Mouse (Mus musculus): ENCODE measurements around the gene Atp13a2.

The Atp13a2 gene

DNA sequence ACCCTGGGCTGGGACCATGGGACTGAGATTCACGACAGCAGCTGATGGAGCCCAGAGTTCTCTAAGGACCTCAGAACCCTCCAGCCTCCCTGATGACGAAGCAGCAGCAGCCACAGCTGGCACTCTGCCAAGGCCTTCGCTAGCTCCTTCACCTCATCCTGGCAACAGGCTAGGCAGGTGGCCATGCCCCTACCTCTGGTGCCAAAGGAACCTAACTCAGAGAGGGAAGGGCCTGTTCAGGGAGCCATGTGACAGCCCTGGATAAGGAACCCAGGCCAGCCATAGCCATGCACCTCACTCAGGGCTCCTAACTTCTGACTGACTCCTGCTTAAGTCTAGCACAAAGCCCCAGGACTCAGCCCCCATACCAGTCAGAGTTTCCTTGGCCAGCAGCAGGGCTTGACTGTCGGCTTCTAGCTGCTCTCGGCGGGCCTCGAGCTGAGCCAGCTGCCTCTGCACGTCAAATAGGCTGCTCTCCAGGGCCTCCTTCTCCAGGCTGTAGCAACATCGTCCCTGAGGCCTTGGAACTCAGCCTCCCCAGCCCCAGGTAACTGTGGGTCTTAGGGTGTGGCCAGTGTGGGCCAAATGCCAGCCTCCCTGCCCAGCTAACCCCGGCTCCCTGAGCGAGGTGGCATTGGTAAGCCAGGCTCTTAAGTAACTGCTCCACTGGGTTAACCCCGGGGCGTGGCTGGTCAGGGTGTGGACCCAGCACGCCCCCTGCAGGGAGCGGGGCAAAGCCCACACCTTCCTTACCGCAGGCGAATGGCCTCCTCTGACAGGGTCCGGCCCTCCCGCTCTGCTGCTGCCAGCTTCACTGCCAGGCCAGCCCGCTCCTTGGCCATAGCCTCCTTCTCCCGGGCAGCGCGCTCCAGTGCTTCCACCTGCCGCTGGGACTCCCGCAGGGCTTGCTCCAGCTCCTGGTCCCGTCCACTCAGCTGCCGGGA lies 47.2 kb downstream of the Atp13a2 start:
- no peak for DNase-seq (ENCODE audit: low read depth, low spot score)

- no peak for DNase-seq (ENCODE audit: low read depth, low spot score)
These were observed 54.4 kb downstream of the Atp13a2 start for GRCm38 (mm10) chr4:141041117-141041516.

DNA sequence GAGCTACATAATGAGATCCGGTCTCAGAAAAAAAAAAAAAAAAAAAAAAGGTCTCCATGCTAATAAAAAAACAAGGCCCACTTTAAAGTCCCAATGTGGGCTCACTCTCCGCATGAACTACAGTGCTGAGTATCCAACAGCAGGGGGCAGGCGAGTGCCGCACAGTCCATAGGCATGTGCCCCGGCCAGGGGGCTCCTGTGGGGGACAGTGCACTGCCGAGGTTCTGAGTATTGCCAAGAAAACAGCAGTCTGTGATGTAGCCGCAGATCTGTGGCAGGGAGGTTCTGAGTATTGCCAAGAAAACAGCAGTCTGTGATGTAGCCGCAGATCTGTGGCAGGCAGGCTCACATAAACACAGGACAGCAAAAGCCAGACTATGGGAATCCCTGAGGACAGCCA lies 58.1 kb downstream of the Atp13a2 start:
- DNase-seq (ENCODE audit: low read depth, low spot score): no peak

DNA sequence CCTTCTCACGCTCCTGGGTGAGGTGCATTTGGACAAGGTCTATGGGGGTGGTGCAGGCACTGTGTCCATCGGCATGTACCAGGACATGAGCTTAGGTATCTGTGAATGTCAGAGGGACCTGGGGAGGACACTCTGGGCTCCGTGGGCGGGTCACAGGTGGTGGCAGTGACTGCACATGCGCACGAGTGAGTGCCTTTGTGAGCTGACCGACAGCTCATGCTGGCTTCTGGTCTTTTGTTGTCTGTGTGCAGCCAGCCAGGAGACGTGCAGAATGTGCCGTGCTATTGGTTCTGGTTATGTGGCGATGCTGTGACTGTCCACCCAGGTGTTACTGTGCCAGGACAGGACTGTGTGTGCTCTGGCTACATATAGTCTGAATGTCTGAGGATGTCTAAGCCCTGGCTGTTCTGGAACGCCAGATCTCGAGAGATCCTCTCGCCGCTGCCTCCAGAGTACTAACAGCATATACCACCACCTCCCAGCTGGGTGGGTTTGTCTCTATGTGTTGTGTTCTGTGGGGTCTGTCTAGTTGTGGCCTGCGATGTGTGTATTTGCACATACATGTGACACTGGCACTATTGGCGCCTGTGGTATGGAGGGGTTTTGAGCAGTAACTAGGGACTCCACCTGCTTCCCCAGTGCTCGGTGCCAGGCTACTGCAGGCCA lies 62.3 kb downstream of the Atp13a2 start:
- DNase-seq (ENCODE audit: low read depth, low spot score): no peak

DNA sequence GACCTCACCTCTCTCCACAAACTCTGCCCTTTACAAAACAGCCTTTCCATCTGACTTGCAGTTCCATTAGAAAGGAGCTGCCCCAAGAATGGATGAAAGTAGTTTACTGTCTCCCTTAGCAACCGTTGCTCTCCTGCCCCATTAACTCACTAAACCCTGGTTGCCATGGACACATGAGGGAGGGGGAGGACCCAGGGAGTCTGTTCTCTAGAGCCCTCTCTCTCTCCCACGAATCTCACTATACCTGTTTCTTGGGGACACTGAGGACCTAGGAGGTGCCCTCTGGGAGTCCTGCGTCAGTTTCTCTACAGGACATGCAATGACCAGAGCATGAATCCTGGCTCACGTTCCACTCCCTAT lies 62.8 kb downstream of the Atp13a2 start:
- no peak for DNase-seq (ENCODE audit: low read depth, low spot score)

DNA sequence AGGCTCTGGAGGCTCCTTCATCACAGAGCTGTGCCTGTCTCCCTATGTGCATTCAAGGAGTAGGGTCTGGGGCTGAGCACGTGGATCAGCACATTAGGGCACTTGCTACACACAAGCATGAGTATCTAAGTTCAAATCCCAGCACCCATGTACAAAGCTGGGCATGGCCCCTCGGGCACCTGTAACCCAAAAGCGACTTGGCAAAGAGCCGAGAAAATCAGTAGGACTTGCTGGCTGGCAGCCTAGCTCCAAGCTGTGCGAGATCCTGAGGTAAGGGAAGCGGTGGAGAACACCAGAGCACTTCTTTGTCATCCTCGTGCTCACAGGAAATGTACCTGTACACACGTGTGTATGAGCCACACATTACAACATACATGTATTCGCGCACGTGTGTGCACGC lies 65.8 kb downstream of the Atp13a2 start:
- no peak for DNase-seq (ENCODE audit: low read depth, low spot score)

GRCm38 (mm10) chr4:141053138-141053537 lies 66.5 kb downstream of the Atp13a2 start:
- DNase-seq (ENCODE audit: low read depth, low spot score): no peak

GRCm38 (mm10) chr4:141053568-141054161 lies 67.0 kb downstream of the Atp13a2 start:
- no peak for DNase-seq (ENCODE audit: low read depth, low spot score)
